Mouse (Mus musculus) lung, adult 18-20 months (tissue): Measurements from ENCODE around the gene Fam163b.

Source experiments
- DNase-seq, 2 experiments: peaks; one replicate each; pipeline ENCODE4 v3.0.0; 2022; ENCODE audit warnings: mixed read lengths in 2 of 2

Gene Fam163b

DNA sequence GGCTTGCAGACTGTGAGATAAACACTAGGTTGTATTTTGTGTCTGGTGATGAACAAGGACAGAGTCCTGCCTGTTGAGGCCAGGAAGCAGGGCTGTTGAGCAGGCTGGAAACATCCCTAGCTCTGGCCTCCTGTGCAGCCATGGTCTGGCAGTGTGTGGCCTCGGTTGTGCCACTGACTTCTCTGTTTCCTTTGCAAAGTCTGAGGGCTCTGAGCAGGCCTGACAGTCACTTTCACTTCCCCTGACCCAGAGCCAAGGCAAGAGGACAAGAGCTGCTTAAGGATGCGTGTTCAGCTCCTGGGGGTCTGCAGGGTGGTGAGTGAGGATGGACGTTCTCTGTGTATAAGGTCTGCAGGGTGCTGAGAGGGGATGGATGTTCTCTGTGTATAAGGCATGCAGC, 13.3 kb downstream of the Fam163b start:
- no peak for DNase-seq

DNA sequence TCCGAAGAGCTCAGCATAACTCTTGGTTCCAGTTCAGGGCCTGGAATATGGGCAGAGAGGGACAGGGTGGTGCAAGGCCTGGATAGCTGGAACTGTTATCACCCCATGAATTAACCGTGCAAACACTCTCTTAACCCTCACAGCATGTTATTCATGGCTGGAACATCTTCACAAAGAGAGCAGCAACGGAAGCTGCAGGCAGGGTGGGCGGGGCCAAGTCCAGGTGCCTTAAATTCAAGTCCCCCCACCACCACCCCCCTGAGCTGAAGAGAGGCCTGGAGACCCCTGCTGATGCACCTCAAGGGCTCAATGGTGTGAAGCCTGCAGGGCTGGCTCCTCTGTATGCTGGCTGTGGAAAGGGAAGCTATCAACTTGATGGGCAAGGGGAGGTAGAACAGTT, 15.8 kb downstream of the Fam163b start:
- no peak for DNase-seq

DNA sequence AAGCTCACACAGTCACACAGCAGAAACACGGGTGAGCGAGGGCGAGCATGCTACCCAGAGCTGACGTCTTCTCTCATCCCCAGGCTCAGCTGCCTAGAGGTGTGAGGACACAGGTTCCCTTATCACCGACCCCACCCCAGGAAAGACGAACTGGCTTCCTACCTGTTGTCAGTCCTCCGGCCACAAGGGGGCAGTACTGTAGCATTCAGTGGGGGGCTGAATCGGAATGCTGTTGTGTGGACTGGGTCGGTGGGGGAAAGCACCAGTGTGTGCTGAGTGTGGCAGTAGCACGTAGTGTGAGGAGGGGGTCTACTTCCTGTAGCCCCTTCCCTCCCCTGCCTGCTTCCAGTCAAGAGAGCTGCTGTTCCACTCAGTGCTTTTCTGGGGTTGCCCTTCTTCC, 16.3 kb downstream of the Fam163b start:
- DNase-seq: peak; percentile 34 to 41

DNA sequence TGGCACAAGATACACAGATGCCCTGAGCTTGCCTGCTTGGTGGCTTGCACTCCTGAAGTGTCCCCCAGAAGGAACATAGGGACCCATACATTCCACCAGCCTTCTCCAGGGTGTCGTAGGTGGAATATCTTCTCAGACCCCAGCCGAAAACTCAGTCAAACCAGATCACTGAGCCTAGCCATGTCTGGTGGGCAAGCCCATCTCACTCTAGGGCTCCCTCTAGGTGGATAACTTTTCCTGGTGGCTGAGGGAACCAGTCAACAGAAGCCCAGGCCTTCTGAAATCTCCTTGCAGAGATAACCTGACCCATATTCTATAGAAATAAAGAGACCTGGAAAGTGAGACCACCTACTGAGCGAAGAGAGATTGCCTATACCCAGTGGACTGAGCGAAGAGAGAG, 19.2 kb downstream of the Fam163b start:
- DNase-seq: no peak

DNA sequence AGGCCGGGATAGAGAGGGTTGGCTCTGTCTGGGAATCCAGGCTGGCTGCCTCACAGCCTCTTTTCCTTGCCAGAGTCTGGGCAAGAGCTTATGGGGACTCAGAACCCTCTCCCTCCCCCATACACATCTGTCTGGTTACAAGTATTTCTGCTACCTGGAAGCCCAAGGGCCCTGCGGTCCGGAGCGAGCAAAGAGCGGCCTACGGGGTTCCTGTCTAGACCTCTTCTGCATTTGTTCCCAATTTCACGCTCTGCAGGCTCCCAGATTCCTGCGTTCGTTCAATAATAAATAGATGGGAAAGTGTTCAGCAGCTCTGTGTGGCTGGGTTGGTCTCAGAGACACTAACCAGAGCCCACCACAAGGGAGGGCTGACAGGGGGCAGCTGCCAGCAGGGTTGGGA, 19.7 kb downstream of the Fam163b start:
- DNase-seq: no peak

DNA sequence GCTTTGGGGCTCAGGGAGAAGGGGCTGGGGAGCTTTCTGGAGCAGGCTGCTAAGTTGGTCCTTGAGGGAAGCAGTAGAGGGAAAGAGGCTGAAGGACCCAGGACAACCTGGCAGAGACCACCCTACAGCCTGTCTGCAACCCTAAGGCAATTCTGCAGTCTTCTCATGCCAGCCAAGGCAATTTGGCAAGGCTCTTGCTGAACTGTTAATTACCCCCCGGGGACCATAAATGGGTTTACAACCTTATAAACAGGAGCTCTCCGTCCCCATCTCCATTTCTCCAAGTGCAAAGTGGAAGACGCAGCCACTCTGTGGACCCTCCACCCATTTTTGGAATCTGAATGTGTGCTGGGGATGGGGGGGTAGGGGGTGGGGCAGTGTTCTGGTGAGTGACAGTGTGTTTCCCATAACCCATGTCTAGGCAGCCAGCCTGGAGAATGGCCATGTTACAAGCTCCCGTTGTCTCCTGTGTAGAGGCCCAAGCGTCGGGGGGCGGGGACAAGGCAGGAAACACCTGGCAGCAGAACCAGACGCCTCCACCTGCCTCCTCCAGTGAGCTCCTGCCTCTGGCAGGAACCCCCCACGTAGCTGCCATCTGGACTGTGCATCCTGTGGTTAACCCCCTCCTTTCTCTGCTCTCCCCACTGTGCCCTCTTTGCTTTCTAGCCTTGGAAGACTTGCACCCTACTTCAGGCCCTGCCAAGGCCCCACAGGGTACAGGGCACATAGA, 20.5 kb downstream of the Fam163b start:
- DNase-seq: peak in 1 of 2 experiments; percentile 26

DNA sequence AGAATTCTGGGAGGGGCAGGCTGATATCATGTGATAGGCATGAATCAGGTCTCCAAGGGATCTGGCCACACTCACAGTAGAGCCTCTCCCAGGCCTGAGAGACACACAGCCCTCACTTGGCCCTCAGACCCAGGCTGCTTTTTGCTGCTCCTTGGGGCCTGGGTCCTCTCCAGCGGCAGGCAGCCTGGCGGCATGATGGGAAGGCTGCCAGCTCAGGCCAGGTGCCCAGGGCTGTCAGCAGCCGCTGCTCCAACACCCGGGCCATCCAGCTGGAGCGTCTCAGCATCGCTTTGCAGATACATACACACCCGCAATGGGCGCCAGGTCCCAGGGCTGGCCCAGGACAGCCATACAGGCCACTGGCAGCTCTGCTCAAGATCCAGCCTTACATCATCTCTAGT, 22.1 kb downstream of the Fam163b start:
- peak; percentile 38 to 47 for DNase-seq

DNA sequence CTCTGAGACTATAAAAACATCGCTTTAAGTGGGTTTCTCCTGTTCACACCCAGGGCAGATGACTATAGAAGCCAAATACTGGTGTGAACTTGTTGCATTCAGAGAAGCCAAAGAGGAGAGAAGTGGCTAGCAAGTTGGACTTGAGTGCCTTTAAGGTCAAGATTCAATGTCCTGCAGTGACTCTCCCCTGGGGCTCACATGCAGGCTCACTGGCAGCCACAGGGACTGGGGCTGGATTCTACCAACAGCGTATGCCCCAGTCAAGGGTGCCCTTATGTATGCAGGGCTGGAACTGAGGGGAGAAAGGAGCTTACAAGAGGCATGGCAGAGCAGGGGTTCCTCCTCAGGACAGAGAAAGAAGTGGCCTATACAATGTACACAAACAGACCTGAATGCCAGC, 22.5 kb downstream of the Fam163b start:
- no peak for DNase-seq

DNA sequence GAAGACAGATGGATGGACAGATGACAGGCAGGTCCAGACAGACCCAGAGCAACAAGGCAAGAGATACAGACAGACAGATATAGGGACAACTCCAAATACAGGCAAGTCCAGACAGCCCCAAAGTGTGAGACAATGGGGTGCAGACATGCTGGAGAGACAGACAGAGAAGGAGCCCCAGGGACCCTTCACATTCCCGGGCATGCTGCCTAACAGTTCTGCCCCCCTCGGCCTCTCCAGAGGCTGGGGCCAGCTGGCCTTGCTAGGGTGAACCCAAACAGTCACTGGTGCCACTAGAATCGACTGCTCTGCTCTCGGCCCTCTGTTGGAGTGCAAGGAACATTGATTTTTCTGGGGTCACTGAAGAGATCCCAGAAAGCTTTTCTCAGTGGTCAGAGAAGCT, 23.8 kb downstream of the Fam163b start:
- DNase-seq: peak in 1 of 2 experiments; percentile 9

DNA sequence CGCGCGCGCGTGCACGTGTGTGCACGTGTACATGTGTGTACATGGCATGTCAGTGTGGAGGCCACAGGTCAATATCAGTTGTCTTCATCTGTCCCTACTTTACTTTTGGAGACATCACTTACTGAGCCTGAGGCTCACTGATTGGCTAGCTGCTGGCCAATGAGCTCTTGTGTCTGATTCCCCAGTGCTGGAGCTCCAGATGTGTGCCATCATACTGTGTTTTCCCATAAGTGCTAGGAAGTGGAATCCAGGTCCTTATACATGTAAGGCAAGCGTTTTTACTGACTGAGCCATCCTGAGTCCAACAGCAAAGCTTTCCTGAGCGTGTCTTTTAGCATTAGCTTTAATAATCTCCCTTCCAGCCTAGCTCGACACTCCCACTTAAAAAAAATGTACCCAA, 28.1 kb downstream of the Fam163b start:
- no peak for DNase-seq

DNA sequence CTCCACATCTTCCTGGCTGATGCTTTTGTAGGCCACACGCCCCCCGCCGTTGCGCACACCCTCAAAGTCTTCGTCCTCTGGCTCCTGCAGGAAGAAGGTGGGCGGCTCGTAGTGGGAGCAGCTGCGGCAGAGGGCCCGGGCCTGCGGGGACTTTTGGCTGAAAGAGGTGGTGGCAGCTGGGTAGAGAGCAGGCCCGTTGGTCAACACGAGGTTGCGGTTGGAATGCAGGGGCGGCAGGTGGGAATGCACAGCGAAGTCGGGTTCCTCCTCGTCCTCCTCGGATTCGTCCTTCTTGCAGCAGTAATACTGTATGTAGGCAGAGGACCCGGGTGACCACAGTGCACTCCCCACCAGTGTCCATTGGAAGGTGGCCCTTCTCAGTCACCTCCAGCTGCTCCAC, 29.7 kb downstream of the Fam163b start:
- DNase-seq: no peak

DNA sequence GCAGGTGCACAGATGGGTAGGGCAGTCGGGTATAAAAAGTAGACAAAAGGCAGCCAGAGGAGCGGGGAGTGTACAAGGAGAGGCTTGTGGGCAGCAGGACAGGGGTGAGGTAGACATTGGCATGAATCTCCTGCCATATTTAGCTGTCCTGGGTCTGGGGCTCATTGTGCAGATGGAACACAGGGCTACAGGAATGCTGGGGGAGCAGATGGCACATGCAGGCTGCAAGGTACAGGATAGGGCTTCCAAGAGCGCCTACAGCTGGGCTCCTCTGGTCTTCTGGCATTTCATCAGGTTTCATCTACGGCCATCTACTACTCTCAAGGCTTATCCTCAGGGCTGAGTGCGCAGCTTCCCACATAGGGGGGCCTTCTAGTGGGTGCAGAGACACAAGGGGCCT, 33.2 kb downstream of the Fam163b start:
- no peak for DNase-seq

DNA sequence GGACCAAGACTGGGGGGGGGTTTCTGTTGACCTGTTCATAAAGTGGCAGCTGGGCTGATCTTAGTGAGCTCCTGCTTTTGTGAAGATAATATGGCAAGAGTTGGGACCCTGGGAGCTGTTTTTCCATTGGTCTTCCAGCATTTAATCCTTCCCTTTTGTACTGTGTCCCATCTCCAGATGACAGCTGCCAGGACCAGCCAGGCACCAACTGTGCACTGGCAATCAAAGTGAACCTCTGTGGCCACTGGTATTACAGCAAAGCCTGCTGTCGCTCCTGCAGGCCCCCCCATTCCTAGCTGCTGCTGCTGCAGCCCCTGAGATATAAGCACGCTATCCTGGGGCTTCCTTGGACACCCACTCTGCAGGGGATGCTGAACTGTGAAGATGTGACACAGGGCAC, 34.1 kb downstream of the Fam163b start:
- no peak for DNase-seq

DNA sequence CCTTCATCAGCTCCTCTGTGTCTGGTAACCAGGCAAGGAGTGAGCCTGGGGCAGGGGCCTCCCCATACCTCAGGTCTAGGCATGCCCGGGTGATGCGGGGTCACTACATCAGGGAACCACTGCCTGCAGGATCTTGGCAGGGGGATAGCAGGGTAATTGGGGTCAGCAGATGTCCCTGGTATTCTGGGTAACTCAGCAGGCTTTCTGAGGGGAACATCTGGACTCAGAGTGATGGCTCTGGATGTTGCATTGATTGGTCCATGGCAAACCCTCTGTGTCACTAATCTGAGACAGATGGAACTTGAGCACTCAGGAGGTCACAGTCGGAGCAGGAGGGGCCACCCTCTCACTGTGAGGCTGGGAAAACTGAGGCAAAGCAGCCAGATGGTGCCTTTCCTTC, 35.5 kb downstream of the Fam163b start:
- DNase-seq: no peak

DNA sequence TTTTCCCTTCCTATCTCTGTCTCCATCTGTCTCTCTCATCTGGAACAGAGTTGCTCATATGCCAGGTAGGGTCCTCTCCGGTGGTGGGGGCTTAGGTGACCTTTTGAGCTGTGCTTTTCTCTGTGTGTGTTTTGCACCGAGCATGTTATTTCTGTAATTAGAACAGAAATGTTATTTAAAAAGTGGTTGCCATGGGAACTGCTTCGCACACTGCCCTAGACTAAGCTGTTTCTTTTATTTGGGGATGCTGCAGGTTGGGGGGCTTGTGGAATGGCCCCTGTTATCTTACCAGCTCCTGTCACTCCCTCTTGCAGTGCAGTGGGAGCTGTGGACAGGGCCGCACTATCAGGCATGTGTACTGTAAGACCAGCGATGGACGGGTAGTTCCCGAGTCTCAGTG, 38.7 kb downstream of the Fam163b start:
- no peak for DNase-seq

DNA sequence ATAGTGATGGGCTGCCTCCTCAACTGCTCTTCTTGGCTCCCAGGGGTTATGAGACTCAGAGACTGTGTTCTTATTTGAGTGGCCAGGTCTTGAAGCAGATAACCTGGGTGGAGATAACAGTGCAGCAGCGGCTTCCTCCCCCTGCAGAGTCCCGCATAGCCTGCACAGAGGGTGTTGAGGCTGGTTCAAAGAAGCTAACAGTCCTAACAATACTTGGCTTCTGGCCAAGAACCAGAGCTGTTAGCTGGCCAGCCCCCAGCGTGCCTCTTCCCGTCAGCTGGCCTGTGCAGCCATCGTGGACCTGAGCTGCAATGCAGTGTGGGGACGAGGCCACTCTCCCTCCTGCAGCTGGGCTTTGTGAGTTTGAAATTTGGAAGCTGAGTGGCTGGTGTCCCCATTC, 44.5 kb downstream of the Fam163b start:
- peak; percentile 44 to 61 for DNase-seq

DNA sequence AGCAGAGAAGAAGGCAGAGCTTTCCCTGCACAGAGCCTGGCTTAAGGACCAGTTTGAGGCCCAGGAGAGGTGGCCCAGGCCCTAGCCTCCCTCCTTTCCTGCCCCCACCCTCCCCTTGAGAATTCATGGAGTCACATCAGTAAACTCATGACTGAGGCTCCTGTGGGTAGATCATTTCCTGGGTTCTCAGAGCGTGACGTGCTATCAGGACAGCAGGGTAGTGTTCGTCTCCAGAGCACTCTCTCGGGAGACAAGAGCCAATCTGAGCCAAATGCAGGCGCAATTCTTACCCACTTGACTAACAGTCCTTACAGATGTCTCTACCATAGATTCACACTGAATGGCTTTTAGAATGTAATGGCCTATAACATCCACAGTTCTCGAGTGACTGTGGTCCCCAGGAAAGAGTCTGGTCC, 45.0 kb downstream of the Fam163b start:
- DNase-seq: no peak

DNA sequence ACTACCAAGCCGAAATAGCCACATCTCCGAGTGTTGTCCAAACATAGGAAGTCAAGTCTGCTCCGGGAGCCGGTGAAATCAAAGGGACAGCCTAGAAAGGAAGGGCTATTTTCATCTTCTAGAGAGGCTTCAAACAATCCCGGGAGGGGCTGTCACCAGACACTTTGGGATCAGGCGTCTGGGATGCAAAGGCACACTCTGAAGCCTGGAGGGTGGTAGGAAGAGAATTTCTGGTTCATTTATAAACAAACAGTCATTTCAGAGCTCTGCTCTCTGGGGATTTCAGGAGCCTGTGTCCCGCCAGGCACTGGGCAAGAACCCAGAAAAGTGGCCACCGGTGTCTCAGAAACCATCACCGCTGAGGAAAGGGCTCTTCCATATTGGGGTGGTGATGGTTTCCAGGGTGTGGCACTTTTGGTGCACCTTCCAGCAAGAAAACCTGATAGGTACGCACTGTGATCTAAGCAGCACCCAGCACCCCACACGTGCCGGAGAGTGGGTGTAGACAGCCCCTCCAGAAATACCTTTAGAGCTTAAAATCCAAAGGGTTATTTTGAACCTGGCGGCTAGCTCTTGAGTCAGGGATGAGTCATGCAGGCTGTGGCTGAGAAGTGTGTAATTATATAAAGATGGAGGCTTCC, 45.8 kb downstream of the Fam163b start:
- peak in 1 of 2 experiments; percentile 57 for DNase-seq

DNA sequence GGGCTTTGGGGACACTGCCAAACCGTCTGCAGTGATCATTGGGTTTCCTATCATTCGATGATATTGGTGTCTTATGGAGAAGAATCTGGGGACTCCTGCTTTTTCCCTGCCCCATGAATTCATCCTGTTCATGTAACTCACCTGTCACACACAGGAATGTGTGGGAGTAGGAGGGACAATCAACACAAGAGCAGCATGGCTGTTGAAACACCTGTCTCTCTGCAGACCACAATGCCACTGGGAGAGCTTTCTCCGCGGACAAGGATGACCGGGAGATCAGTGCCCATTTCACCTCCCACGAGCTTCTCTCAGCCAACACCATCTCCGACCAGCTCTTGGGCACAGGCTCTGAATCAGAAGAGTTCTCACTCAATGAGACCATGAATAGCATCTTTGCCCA, 47.1 kb downstream of the Fam163b start:
- no peak for DNase-seq

DNA sequence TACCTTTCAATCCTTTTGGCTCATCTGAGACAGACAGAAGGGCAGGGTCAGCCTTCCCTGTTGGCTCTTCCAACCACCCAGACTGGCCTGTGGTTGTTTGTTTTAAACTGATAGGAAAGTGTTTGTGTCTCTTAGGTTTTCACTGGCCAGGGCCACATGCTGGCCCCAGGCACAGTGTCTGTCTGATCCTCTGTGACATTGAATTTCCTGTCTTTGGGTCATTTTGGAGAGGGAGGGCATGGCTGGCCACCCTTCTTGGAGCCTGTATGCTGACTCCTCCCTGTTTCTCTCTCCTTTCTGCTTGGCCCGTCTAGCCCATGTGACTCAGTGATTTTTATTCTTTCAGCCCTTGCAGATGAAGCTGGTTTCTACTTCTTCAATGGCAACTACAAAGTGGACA, 53.1 kb downstream of the Fam163b start:
- peak in 1 of 2 experiments; percentile 43 for DNase-seq

DNA sequence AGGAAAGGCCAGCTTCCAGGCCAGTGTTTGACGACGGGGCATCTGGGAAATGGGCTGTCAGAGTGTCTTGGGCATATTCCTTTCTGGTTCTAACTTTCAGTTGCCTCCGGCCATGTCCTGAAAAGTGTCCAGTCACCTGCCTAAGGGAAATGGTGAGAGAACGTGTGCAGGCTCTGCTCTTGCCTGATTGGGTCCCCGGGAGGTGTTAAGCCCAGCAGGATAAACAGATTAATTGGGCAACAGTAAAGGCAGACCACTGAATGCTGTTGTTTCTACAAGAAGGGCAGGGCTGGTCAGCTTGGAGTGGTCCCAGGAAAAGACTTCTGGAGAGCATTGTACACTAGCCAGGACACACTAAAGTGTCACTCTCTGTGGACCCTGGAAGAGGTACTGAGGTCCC, 53.6 kb downstream of the Fam163b start:
- no peak for DNase-seq

DNA sequence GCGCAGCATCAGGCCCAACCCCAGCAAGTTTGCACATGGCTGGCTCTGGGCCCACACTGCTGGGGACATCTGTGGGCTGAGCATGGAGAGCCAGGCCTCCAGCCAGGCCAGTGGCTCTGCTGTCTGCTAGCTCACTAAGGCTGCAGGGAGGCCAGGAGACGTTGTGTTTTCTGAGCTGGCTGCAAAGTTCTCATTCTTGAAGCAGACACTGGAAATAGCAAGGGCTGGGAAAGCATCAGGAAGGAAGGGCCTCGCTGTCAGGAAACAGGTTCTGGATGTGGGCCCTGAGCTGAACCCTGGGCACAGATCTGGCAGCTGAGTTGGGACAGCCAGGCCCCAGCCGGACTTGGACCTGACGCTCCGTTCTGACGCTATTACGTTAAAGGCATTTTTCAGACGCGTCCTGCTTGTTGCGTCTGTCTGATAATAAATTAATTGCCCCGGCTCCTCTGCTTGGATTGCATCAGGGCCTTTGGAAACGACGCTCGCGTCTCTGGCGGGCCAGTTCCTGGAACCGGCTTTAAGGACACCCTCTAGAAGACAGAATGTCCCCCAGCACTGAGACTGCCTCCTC, 54.1 kb downstream of the Fam163b start:
- peak; percentile 77 to 86 for DNase-seq

DNA sequence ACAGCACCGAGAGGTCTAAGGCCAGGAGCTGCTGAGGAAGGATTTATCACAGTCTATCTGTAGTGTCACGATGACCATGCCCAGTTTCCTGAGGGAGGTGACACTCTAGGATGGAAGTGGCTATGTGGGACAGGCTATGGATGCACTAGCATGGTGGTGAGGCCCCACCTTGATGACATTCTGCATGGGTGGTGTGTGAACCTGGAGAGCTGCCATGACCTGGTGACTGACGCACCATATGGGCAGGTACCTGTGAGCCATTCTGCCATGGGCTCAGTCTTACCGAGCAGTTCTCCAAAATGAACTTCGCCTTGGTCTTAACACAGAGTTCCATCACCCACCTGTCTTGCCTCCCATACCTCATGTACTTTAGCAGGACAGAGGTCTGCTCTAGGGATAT, 54.7 kb downstream of the Fam163b start:
- DNase-seq: no peak

DNA sequence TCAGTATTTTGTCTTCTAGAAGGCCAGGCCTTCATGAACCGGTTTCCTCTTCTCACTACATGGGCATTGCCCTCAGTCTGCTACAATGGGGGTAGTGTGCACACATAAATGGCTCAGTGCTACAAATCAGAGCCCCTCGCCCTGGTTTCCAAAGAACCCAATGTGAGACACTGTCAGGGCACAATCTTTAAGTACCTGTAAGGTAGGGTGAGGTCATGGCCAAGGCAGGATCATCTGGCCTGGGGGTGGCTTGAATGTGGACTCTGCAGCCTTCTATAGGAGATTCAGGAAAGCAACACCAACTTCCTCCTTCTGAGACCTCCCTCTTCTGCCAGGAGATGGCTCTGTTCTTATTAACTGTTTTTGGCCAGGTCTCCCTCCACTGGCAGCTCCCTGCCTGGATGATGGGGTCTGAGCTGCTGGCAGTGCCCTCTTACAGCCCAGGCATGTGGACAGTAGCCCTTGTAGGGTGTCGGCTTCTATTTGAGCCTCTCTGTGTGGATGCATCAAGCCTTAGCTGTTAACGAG, 55.7 kb downstream of the Fam163b start:
- DNase-seq: no peak
